Mouse (Mus musculus): Measurements from ENCODE around the gene Zbtb17.

The Zbtb17 gene

GRCm38 (mm10) chr4:141444451-141445327 lies at the start of gene Zbtb17:
Gene Zbtb17, plus strand, starts transcription at chr4:141444654.
- peak; percentile 92 to 94 for DNase-seq

GRCm38 (mm10) chr4:141394751-141395150 lies 49.7 kb upstream of the Zbtb17 start:
- no peak for DNase-seq

GRCm38 (mm10) chr4:141397861-141398260 lies 46.6 kb upstream of the Zbtb17 start:
- DNase-seq: no peak

- DNase-seq: no peak
Observed at GRCm38 (mm10) chr4:141398545-141398944, 45.9 kb upstream of the Zbtb17 start, which contains the start of gene Clcnka. Gene Clcnka, minus strand, starts transcription at chr4:141398724.

- no peak for DNase-seq
Observed at GRCm38 (mm10) chr4:141400171-141400570, 44.3 kb upstream of the Zbtb17 start.

GRCm38 (mm10) chr4:141404518-141405313 lies 39.7 kb upstream of the Zbtb17 start:
- peak; percentile 93 to 95 for DNase-seq

GRCm38 (mm10) chr4:141405314-141405622 lies 39.2 kb upstream of the Zbtb17 start:
- DNase-seq: no peak

GRCm38 (mm10) chr4:141406516-141407299 lies 37.7 kb upstream of the Zbtb17 start:
- peak; percentile 58 to 64 for DNase-seq

GRCm38 (mm10) chr4:141408577-141408976 lies 35.9 kb upstream of the Zbtb17 start:
- DNase-seq: no peak

- DNase-seq: peak; percentile 37 to 46
Observed at GRCm38 (mm10) chr4:141411430-141411992, 32.9 kb upstream of the Zbtb17 start.

- no peak for DNase-seq
Observed at GRCm38 (mm10) chr4:141415924-141416323, 28.5 kb upstream of the Zbtb17 start, which contains the start of gene Clcnkb. Gene Clcnkb, minus strand, starts transcription at chr4:141416014.

GRCm38 (mm10) chr4:141419398-141420191 lies 24.9 kb upstream of the Zbtb17 start:
- DNase-seq: peak; percentile 72 to 79

GRCm38 (mm10) chr4:141420192-141420829 lies 24.1 kb upstream of the Zbtb17 start, which contains the start of gene Hspb7:
Gene Hspb7, plus strand, starts transcription at chr4:141420779.
- no peak for DNase-seq

GRCm38 (mm10) chr4:141420886-141421285 lies 23.6 kb upstream of the Zbtb17 start:
- no peak for DNase-seq

GRCm38 (mm10) chr4:141421423-141421822 lies 23.0 kb upstream of the Zbtb17 start:
- no peak for DNase-seq

GRCm38 (mm10) chr4:141422841-141423240 lies 21.6 kb upstream of the Zbtb17 start:
- DNase-seq: no peak

GRCm38 (mm10) chr4:141423288-141423687 lies 21.2 kb upstream of the Zbtb17 start:
- DNase-seq: no peak

GRCm38 (mm10) chr4:141423691-141424431 lies 20.6 kb upstream of the Zbtb17 start:
- no peak for DNase-seq

GRCm38 (mm10) chr4:141425484-141426479 lies 18.7 kb upstream of the Zbtb17 start:
- peak; percentile 68 to 73 for DNase-seq
